ENCODE assay signal across 12 mouse cellular contexts in genomic region chr2:172401116-172401825, GRCm38 (mm10). TPM values are rescaled to one million over a fixed set of nuclear protein-coding genes. Genes with fewer than 3 reads are reported as not detected.
DNase-seq lines count a peak whose midpoint lies in the region; ATAC-seq lines count a peak whose summit lies in the region.
"Had no signal": no experiment of that assay in that cellular context is flagged by ENCODE, and none has a peak within 500 bp of the region (broad histone marks: within the 10 kb centered on the region; RNA-seq: fewer than 3 reads in every experiment).

No protein-coding gene starts in this region.

- H3K27ac ChIP-seq in midbrain, embryonic 13.5 days = no peak overlapping the region
- H3K27ac ChIP-seq: lung, embryonic 15.5 days had no signal

- H3K27me3 ChIP-seq in midbrain, embryonic 13.5 days = no peaks in the 10 kb centered on the region
- H3K27me3 ChIP-seq: lung, embryonic 15.5 days had no signal

- ATAC-seq in frontal cortex, adult (ENCODE audit: low TSS enrichment) = no peak
- ATAC-seq in midbrain, embryonic 13.5 days = no peak
- ATAC-seq: hindbrain, embryonic 16.5 days had no signal

- H3K4me3 ChIP-seq in midbrain, embryonic 13.5 days (replicated peaks) = no peak overlapping the region
- H3K4me3 ChIP-seq: erythroblast, embryonic 14.5 days; lung, embryonic 15.5 days had no signal

- H3K36me3 ChIP-seq in midbrain, embryonic 13.5 days = no peaks in the 10 kb centered on the region
- H3K36me3 ChIP-seq: lung, embryonic 15.5 days had no signal

- H3K4me1 ChIP-seq in midbrain, embryonic 13.5 days (replicated peaks) = no peaks in the 10 kb centered on the region

- H3K4me2 ChIP-seq in midbrain, embryonic 13.5 days (replicated peaks) = no peak overlapping the region
- H3K4me2 ChIP-seq: lung, embryonic 15.5 days had no signal

- peak; percentile 68 for DNase-seq in layer of hippocampus, adult 9-11 months
- no peak for DNase-seq in layer of hippocampus, postnatal 14 days (ENCODE audit: low spot score in 2 of 2)
- peak; percentile 85 for DNase-seq in c-Kit-positive CD71-negative TER-119-negative erythroid progenitor cells, embryonic 14.5 days (ENCODE audit: low read depth)
- peak; percentile 72 for DNase-seq in lung, postnatal 36 days
- DNase-seq in thymus, postnatal 25 days = peak; percentile 47
- DNase-seq in cerebellum, postnatal 36 days = no peak
- DNase-seq: right cerebral cortex, postnatal 14 days had no signal

- H3K9ac ChIP-seq in midbrain, embryonic 13.5 days (replicated peaks) = no peak overlapping the region
- H3K9ac ChIP-seq: lung, embryonic 15.5 days had no signal

- no peaks in the 10 kb centered on the region for H3K9me3 ChIP-seq in midbrain, embryonic 13.5 days
- H3K9me3 ChIP-seq: lung, embryonic 15.5 days had no signal

- WGBS in midbrain, embryonic 13.5 days = 76% methylated on average over 13 of the region's 13 CpGs

RNA-seq across cellular contexts. Expression of gene Cass4, which starts 7.7 kb away (rescaled TPM):
- total RNA-seq in layer of hippocampus, postnatal 14 days (2021) = under 1 TPM; 0.51 to 0.64 TPM
- polyA plus RNA-seq in midbrain, embryonic 13.5 days (2015; fragmentation: Nextera tagmentation; extraction: Ambion mirVana) = 0.10 and 0.12 TPM in 2 replicates
- polyA plus RNA-seq: erythroblast, embryonic 14.5 days had no signal

RNA-seq across cellular contexts. Expression of gene Cstf1, which starts 30.8 kb away (rescaled TPM):
- 10 to 100 TPM; 24.0 to 25.0 TPM for total RNA-seq in layer of hippocampus, postnatal 14 days (2021)
- polyA plus RNA-seq in midbrain, embryonic 13.5 days (2015; fragmentation: Nextera tagmentation; extraction: Ambion mirVana) = 30.5 and 31.6 TPM in 2 replicates

RNA-seq across cellular contexts. Expression of gene Aurka, which starts 30.9 kb away (rescaled TPM):
- 1 to 10 TPM; 2.6 to 2.9 TPM for total RNA-seq in layer of hippocampus, postnatal 14 days (2021)
- polyA plus RNA-seq in midbrain, embryonic 13.5 days (2015; fragmentation: Nextera tagmentation; extraction: Ambion mirVana) = 42.1 and 43.3 TPM in 2 replicates

RNA-seq across cellular contexts. Expression of gene Rtf2, which starts 39.1 kb away (rescaled TPM):
- 10 to 100 TPM; 63.3 to 63.6 TPM for total RNA-seq in layer of hippocampus, postnatal 14 days (2021)
- 94.2 and 96.8 TPM in 2 replicates for polyA plus RNA-seq in midbrain, embryonic 13.5 days (2015; fragmentation: Nextera tagmentation; extraction: Ambion mirVana)

RNA-seq across cellular contexts. Expression of gene Fam210b, which starts 55.9 kb away (rescaled TPM):
- 10 to 100 TPM; 24.9 TPM for total RNA-seq in layer of hippocampus, postnatal 14 days (2021)
- polyA plus RNA-seq in midbrain, embryonic 13.5 days (2015; fragmentation: Nextera tagmentation; extraction: Ambion mirVana) = 24.4 and 30.2 TPM in 2 replicates

Comparison
In these comparisons a context has a peak if more than half of its experiments do, and no peak if none do; other contexts are left out.
1. DNase-seq: peak in layer of hippocampus, adult 9-11 months (single experiment), c-Kit-positive CD71-negative TER-119-negative erythroid progenitor cells, embryonic 14.5 days (single experiment), lung, postnatal 36 days (single experiment) and thymus, postnatal 25 days (single experiment); none in layer of hippocampus, postnatal 14 days (0 of 2) and cerebellum, postnatal 36 days (0 of 2).